Mouse (Mus musculus) hindbrain, embryonic 10.5 days (tissue): ENCODE measurements around the gene Adamtsl5. TPM values are rescaled to one million over a fixed set of nuclear protein-coding genes. Genes with fewer than 3 reads are reported as not detected.

Experiments
- DNase-seq: peaks from one replicate; pipeline ENCODE4 v3.0.0-alpha.2; 2017; ENCODE audit warnings: low spot score
- H3K27ac ChIP-seq: fragments of 300-500 bp; sonication (generic); 2 replicates; pipeline ENCODE4 v1.5.1; 2016; ENCODE audit warnings: mild to moderate bottlenecking, moderate library complexity
- H3K27me3 ChIP-seq: fragments of 300-500 bp; sonication (generic); 2 replicates; pipeline ENCODE4 v1.6.1; 2016; ENCODE audit warnings: mild to moderate bottlenecking; ENCODE audit not compliant: poor library complexity, insufficient read depth, severe bottlenecking
- H3K36me3 ChIP-seq: fragments of 300-500 bp; sonication (generic); 2 replicates; pipeline ENCODE4 v1.6.1; 2016; ENCODE audit warnings: mild to moderate bottlenecking, moderate library complexity
- H3K4me1 ChIP-seq: fragments of 300-500 bp; sonication (generic); replicated peaks from 2 replicates; pipeline ENCODE4 v1.6.1; 2016; ENCODE audit warnings: mild to moderate bottlenecking
- H3K4me3 ChIP-seq: fragments of 300-500 bp; sonication (generic); 2 replicates; pipeline ENCODE4 v1.5.1; 2016; ENCODE audit warnings: mild to moderate bottlenecking, moderate library complexity
- H3K9me3 ChIP-seq: fragments of 300-500 bp; sonication (generic); 2 replicates; pipeline ENCODE4 v1.6.1; 2016; ENCODE audit warnings: mild to moderate bottlenecking, moderate library complexity
- WGBS: fragments of 180-500 bp; shearing (Covaris S2); methylation state at CpG from one replicate; pipeline ENCODE4 v1.1.7; 2016; 5-methylcytosine and 5-hydroxymethylcytosine counted together
- polyA plus RNA-seq: library from polyadenylated mRNA; unstranded; fragments of >200 nt; fragmentation: Nextera tagmentation; extraction: Ambion mirVana; gene quantifications from 2 replicates; pipeline ENCODE4 v1.2.1, GENCODE M21; 2016

Adamtsl5 gene
- polyA plus RNA-seq, 1 experiment from 2014 or later = 1.3 TPM

DNA sequence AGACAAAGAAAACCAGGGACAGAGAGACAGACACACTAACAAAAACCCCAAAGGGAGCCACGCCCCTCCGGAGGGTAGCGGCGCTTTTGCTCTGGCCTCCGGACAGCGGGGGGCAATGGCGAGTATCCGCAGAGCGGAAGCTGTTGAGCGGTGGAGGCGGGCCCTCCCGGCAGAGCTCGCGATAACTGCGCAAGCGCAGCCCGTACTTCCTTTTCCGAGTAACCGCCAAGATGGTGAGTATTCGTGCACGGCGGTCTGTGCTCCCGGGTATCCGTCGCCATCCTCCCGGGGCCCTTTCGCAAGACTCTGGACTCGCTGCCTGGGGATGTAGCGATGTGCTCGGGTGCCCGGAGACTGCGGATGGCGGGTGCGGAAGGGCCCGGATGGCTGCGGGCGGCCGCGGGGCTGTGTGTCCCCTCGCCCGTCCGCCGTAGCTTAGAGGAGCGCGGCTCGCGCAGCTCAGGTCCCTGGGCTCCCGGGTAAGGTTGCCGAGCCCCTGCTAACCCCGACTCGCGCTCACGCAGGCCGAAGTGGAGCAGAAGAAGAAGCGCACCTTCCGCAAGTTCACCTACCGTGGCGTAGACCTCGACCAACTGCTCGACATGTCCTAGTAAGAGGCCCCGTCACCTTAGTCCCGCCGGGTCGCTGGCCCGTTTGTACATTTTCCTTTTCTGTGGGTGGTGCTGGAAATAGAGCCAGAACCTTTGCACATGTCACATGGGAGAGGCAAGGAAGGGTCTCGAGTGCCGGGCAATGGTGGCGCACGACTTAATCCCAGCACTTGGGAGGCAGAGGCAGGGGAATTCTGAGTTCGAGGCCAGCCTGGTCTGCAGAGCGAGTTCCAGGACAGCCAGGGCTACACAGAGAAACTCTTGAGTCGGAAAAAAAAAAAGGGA, 55.7 kb downstream of the Adamtsl5 start, which contains the start of gene Rps15:
Gene Rps15 (plus strand): TSS at position 203 of the 896 bp plus-strand sequence.
- peak within 1 kb of the TSS; percentile 99 for H3K27ac ChIP-seq
- under 1% methylated on average over 72 of the region's 72 CpGs for WGBS
- peak; percentile 97 for DNase-seq
- peaks cover 43% of the 10 kb centered on the region for H3K36me3 ChIP-seq
- peak within 1 kb of the TSS; percentile 88 for H3K4me3 ChIP-seq
- H3K9me3 ChIP-seq = no peaks in the 10 kb centered on the region
- H3K27me3 ChIP-seq = peaks cover 10% of the 10 kb centered on the region
- H3K4me1 ChIP-seq = peaks cover 51% of the 10 kb centered on the region

Other genes starting within 250 kb of the Adamtsl5 start
- 16.8 and 17.2 TPM in 2 replicates for gene Sbno2, start 242.8 kb downstream of the Adamtsl5 start, polyA plus RNA-seq
- gene Stk11, start 232.6 kb downstream of the Adamtsl5 start, polyA plus RNA-seq = 18.5 and 21.1 TPM in 2 replicates
- 484 and 504 TPM in 2 replicates for gene Atp5d, start 209.8 kb downstream of the Adamtsl5 start, polyA plus RNA-seq
- gene Cbarp, start 207.6 kb downstream of the Adamtsl5 start, polyA plus RNA-seq = 7.1 and 15.0 TPM in 2 replicates
- 22.3 and 24.6 TPM in 2 replicates for gene Midn, start 200.1 kb downstream of the Adamtsl5 start, polyA plus RNA-seq
- gene Cirbp, start 182.4 kb downstream of the Adamtsl5 start, polyA plus RNA-seq = 95.3 and 153 TPM in 2 replicates
- 12.9 and 14.4 TPM in 2 replicates for gene 1600002K03Rik, start 175.5 kb downstream of the Adamtsl5 start, polyA plus RNA-seq
- gene Efna2, start 168.9 kb downstream of the Adamtsl5 start, polyA plus RNA-seq = 41.3 and 43.7 TPM in 2 replicates
- gene Mum1, start 122.0 kb downstream of the Adamtsl5 start, polyA plus RNA-seq = 63.6 and 102 TPM in 2 replicates
- gene Ndufs7, start 99.3 kb downstream of the Adamtsl5 start, polyA plus RNA-seq = 303 and 313 TPM in 2 replicates
- 38.3 and 45.1 TPM in 2 replicates for gene Gamt, start 87.4 kb downstream of the Adamtsl5 start, polyA plus RNA-seq
- gene Dazap1, start 86.9 kb downstream of the Adamtsl5 start, polyA plus RNA-seq = 51.0 and 51.2 TPM in 2 replicates
- gene Rps15, start 56.0 kb downstream of the Adamtsl5 start, polyA plus RNA-seq = 971 and 1,039 TPM in 2 replicates
- gene Apc2, start 52.4 kb downstream of the Adamtsl5 start, polyA plus RNA-seq = 30.4 and 86.1 TPM in 2 replicates
- gene 2310011J03Rik, start 27.9 kb downstream of the Adamtsl5 start, polyA plus RNA-seq = 55.6 and 60.9 TPM in 2 replicates
- 3.3 and 3.9 TPM in 2 replicates for gene Pcsk4, start 18.9 kb downstream of the Adamtsl5 start, polyA plus RNA-seq
- 7.2 and 11.2 TPM in 2 replicates for gene Reep6, start 18.5 kb downstream of the Adamtsl5 start, polyA plus RNA-seq
- 0.22 and 0.44 TPM in 2 replicates for gene Plk5, start 8.0 kb upstream of the Adamtsl5 start, polyA plus RNA-seq
- 7.2 and 8.8 TPM in 2 replicates for gene Mex3d, start 39.2 kb upstream of the Adamtsl5 start, polyA plus RNA-seq
- gene Mbd3, start 51.1 kb upstream of the Adamtsl5 start, polyA plus RNA-seq = 341 and 365 TPM in 2 replicates
- 648 and 654 TPM in 2 replicates for gene Uqcr11, start 58.4 kb upstream of the Adamtsl5 start, polyA plus RNA-seq
- 191 and 198 TPM in 2 replicates for gene Tcf3, start 85.2 kb upstream of the Adamtsl5 start, polyA plus RNA-seq
- 1.1 and 2.0 TPM in 2 replicates for gene Onecut3, start 146.4 kb upstream of the Adamtsl5 start, polyA plus RNA-seq
- 0.56 and 0.90 TPM in 2 replicates for gene Atp8b3, start 190.7 kb upstream of the Adamtsl5 start, polyA plus RNA-seq
- gene Rexo1, start 213.1 kb upstream of the Adamtsl5 start, polyA plus RNA-seq = 33.3 and 38.5 TPM in 2 replicates
- gene Klf16, start 228.9 kb upstream of the Adamtsl5 start, polyA plus RNA-seq = 6.9 and 7.3 TPM in 2 replicates
- 89.1 and 109 TPM in 2 replicates for gene Abhd17a, start 241.9 kb upstream of the Adamtsl5 start, polyA plus RNA-seq